Mouse (Mus musculus): ENCODE measurements around the gene Baiap2l2. TPM values are rescaled to one million over a fixed set of nuclear protein-coding genes. Genes with fewer than 3 reads are reported as not detected.

Gene Baiap2l2
- 1 to 10 TPM; 1.3 to 3.7 TPM for polyA plus RNA-seq (2017; shearing (Covaris generic))

GRCm38 (mm10) chr15:79285399-79285798 lies at the start of gene Baiap2l2:
Baiap2l2 (minus strand) TSS chr15:79285537.

GRCm38 (mm10) chr15:79328058-79328938 lies 43.0 kb upstream of the Baiap2l2 start, which contains the start of gene Pla2g6:
Pla2g6 (minus strand) TSS chr15:79328390.

GRCm38 (mm10) chr15:79254661-79255060 lies 30.7 kb downstream of the Baiap2l2 start, which contains the start of gene Slc16a8:
Slc16a8 (minus strand) TSS chr15:79254761.

GRCm38 (mm10) chr15:79229058-79229821 lies 56.1 kb downstream of the Baiap2l2 start, which contains the start of the genes Pick1 and Gm49486:
Pick1 (plus strand) TSS chr15:79229173.
Gm49486 (plus strand) TSS chr15:79229391.

Other genes starting within 250 kb of the Baiap2l2 start
- gene Galr3, start 243.7 kb downstream of the Baiap2l2 start, polyA plus RNA-seq (2017; shearing (Covaris generic)), result 1 to 10 TPM in 1 of 2 experiments, under 1 TPM in 1; 0.43 to 2.3 TPM
- 10 to 100 TPM; 55.1 to 58.4 TPM for gene Ankrd54, start 222.6 kb downstream of the Baiap2l2 start, polyA plus RNA-seq (2017; shearing (Covaris generic))
- 100 to 1,000 TPM; 142 to 167 TPM for gene Eif3l, start 210.4 kb downstream of the Baiap2l2 start, polyA plus RNA-seq (2017; shearing (Covaris generic))
- 10 to 100 TPM; 41.4 to 55.0 TPM for gene Micall1, start 176.6 kb downstream of the Baiap2l2 start, polyA plus RNA-seq (2017; shearing (Covaris generic))
- 100 to 1,000 TPM; 133 to 136 TPM for gene Polr2f, start 144.5 kb downstream of the Baiap2l2 start, polyA plus RNA-seq (2017; shearing (Covaris generic))
- gene 1700088E04Rik, start 144.3 kb downstream of the Baiap2l2 start, polyA plus RNA-seq (2017; shearing (Covaris generic)), result 1 to 10 TPM; 1.1 to 1.4 TPM
- 1 to 10 TPM in 1 of 2 experiments, under 1 TPM in 1; 0.54 to 1.1 TPM for gene Sox10, start 120.3 kb downstream of the Baiap2l2 start, polyA plus RNA-seq (2017; shearing (Covaris generic))
- gene Pick1, start 56.4 kb downstream of the Baiap2l2 start, polyA plus RNA-seq (2017; shearing (Covaris generic)), result 10 to 100 TPM; 34.2 to 40.0 TPM
- under 1 TPM; 0.12 to 0.23 TPM for gene Gm49486, start 56.1 kb downstream of the Baiap2l2 start, polyA plus RNA-seq (2017; shearing (Covaris generic))
- under 1 TPM; 0.16 to 0.86 TPM for gene Slc16a8, start 30.8 kb downstream of the Baiap2l2 start, polyA plus RNA-seq (2017; shearing (Covaris generic))
- 10 to 100 TPM; 13.3 to 19.2 TPM for gene Pla2g6, start 42.9 kb upstream of the Baiap2l2 start, polyA plus RNA-seq (2017; shearing (Covaris generic))
- 1 to 10 TPM in 1 of 2 experiments, under 1 TPM in 1; 0.87 to 1.5 TPM for gene Maff, start 61.1 kb upstream of the Baiap2l2 start, polyA plus RNA-seq (2017; shearing (Covaris generic))
- 10 to 100 TPM; 39.3 to 62.0 TPM for gene Tmem184b, start 118.0 kb upstream of the Baiap2l2 start, polyA plus RNA-seq (2017; shearing (Covaris generic))
- gene Csnk1e, start 170.0 kb upstream of the Baiap2l2 start, polyA plus RNA-seq (2017; shearing (Covaris generic)), result 10 to 100 TPM; 20.4 to 23.3 TPM
- gene Kcnj4, start 219.7 kb upstream of the Baiap2l2 start, polyA plus RNA-seq (2017; shearing (Covaris generic)), result under 1 TPM in 1 of 2 experiments, not detected in 1; 0.34 TPM
- under 1 TPM in 1 of 2 experiments, not detected in 1; 0.95 TPM for gene Kdelr3, start 230.9 kb upstream of the Baiap2l2 start, polyA plus RNA-seq (2017; shearing (Covaris generic))